Mouse (Mus musculus) neural tube, embryonic 12.5 days (tissue): ENCODE measurements around the gene Enpp5. TPM values are rescaled to one million over a fixed set of nuclear protein-coding genes. Genes with fewer than 3 reads are reported as not detected.

Experiments used
- ATAC-seq: fragments of 200-750 bp; cut with Nextera tagmentation; 2 replicates; pipeline ENCODE4 v1.8.0; 2017; ENCODE audit warnings: low read depth, mild to moderate bottlenecking, moderate TSS enrichment, moderate library complexity; ENCODE audit not compliant: low FRiP score
- H3K27ac ChIP-seq: fragments of 300-500 bp; sonication (generic); 2 replicates; pipeline ENCODE4 v1.5.1; 2016
- H3K27me3 ChIP-seq: fragments of 300-500 bp; sonication (generic); replicated peaks from 2 replicates; pipeline ENCODE4 v1.6.1; 2016; ENCODE audit warnings: mild to moderate bottlenecking
- H3K36me3 ChIP-seq: fragments of 300-500 bp; sonication (generic); 2 replicates; pipeline ENCODE4 v1.6.1; 2016; ENCODE audit warnings: mild to moderate bottlenecking
- H3K4me1 ChIP-seq: fragments of 300-500 bp; sonication (generic); 2 replicates; pipeline ENCODE4 v1.6.1; 2016
- H3K4me2 ChIP-seq: fragments of 300-500 bp; sonication (generic); replicated peaks from 2 replicates; pipeline ENCODE4 v1.6.1; 2016; ENCODE audit warnings: mild to moderate bottlenecking
- H3K4me3 ChIP-seq: fragments of 300-500 bp; sonication (generic); 2 replicates; pipeline ENCODE4 v1.5.1; 2016
- H3K9ac ChIP-seq: fragments of 300-500 bp; sonication (generic); 2 replicates; pipeline ENCODE4 v1.6.1; 2016; ENCODE audit warnings: mild to moderate bottlenecking
- H3K9me3 ChIP-seq: fragments of 300-500 bp; sonication (generic); 2 replicates; pipeline ENCODE4 v1.6.1; 2016; ENCODE audit warnings: mild to moderate bottlenecking
- WGBS: fragments of 180-500 bp; shearing (Covaris S2); methylation state at CpG from one replicate; pipeline ENCODE4 v1.1.7; 2016; 5-methylcytosine and 5-hydroxymethylcytosine counted together
- polyA plus RNA-seq: library from polyadenylated mRNA; unstranded; fragments of >200 nt; fragmentation: Nextera tagmentation; extraction: Ambion mirVana; gene quantifications from 2 replicates; pipeline ENCODE4 v1.2.1, GENCODE M21; 2016

Gene Enpp5
- 31.5 and 34.3 TPM in 2 replicates for polyA plus RNA-seq

DNA sequence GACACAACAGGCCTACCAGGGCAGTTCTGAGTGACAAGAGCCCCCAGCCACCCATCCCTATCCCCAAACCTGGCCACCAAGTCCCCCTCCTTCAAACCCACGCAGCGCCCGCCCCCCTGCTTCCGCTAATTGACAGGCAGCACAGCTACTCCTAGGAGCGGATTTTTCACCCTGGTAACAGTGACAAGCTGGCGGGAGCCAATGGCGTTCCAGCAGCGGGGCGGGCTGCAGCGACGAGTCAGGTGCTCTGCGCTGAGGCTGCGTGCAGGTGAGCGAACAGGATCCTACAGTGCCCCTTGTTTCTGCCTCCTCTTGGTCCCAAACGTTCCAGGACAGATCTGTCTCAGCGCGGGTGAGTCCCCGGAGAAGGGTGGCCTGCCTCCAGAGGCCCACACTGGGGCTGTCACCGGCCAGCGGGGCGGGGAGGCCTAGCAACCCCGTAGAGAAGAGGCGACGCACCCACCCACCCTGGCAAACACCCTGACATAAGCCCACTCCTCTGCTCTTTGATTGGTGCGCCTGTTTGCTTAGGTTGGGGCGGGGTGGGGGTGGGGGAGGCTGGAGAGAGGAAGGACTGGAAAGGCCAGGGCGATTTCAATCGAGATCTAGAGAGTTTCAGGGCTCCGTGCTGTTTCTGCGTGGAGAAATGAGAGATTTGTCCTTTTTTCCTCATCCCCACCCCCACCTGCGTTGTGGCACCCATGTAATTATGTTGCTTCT is at the start of gene Enpp5:
TSS of gene Enpp5 (plus strand) at position 183 of the 720 bp plus-strand sequence.
- Histone ChIP-seq H3K4me2 (peak within 1 kb of the TSS; percentile 86), H3K4me3 (peak within 1 kb of the TSS; percentile 64), H3K4me1 (no peaks in the 10 kb centered on the region), H3K27me3 (no peaks in the 10 kb centered on the region), H3K9ac (peak within 1 kb of the TSS; percentile 75), H3K27ac (peak within 1 kb of the TSS; percentile 29; the same call in 1 of the 2 replicates), H3K9me3 (no peaks in the 10 kb centered on the region), H3K36me3 (peaks cover 10% of the 10 kb centered on the region; the same call in 1 of the 2 replicates)
- 1% methylated on average over 31 of the region's 31 CpGs for WGBS
- ATAC-seq = peak; percentile 97

- Histone ChIP-seq H3K4me2 (no peak overlapping the region), H3K4me1 (peaks cover 9% of the 10 kb centered on the region), H3K27me3 (no peaks in the 10 kb centered on the region), H3K9me3 (no peaks in the 10 kb centered on the region), H3K36me3 (no peaks in the 10 kb centered on the region), H3K4me3 (no peak overlapping the region), H3K27ac (no peak overlapping the region), H3K9ac (no peak overlapping the region)
- WGBS = 70% methylated on average over 5 of the region's 5 CpGs
- ATAC-seq = no peak
These were observed 49.0 kb upstream of the Enpp5 start for GRCm38 (mm10) chr17:44029616-44030015.

- Histone ChIP-seq H3K27ac (no peak overlapping the region), H3K4me3 (no peak overlapping the region), H3K27me3 (no peaks in the 10 kb centered on the region), H3K4me1 (peaks cover 4% of the 10 kb centered on the region), H3K9me3 (no peaks in the 10 kb centered on the region), H3K4me2 (no peak overlapping the region), H3K36me3 (no peaks in the 10 kb centered on the region), H3K9ac (no peak overlapping the region)
- 57% methylated on average over 3 of the region's 3 CpGs for WGBS
- no peak for ATAC-seq
These were observed 47.6 kb upstream of the Enpp5 start for GRCm38 (mm10) chr17:44030776-44031587.

DNA sequence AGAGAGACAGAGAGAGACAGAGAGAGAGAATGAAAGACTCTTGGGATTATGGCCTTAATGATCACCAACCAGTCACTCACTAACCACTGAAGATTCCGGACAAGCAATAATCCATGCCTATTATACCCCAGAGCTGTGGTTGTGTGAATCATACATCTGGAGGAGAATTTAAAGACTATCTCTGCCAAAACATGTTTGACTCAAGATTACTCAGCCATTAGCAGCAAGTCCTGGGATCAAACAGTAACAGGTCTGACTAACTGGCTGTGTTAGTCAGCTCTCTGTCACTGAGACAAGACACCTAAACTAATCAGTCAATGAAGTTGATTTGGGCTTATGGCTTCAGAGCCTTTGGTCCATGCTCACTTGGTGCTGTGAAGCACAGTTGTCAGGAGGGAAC is 43.6 kb upstream of the Enpp5 start:
- Histone ChIP-seq H3K27me3 (no peaks in the 10 kb centered on the region), H3K4me2 (no peak overlapping the region), H3K4me1 (no peaks in the 10 kb centered on the region), H3K27ac (no peak overlapping the region), H3K9ac (no peak overlapping the region), H3K4me3 (no peak overlapping the region), H3K9me3 (no peaks in the 10 kb centered on the region), H3K36me3 (no peaks in the 10 kb centered on the region)
- ATAC-seq = no peak
- WGBS = 100% methylated on average over 1 of the region's 1 CpGs

- Histone ChIP-seq H3K4me2 (no peak overlapping the region), H3K9ac (no peak overlapping the region), H3K9me3 (no peaks in the 10 kb centered on the region), H3K27ac (no peak overlapping the region), H3K36me3 (no peaks in the 10 kb centered on the region), H3K4me1 (no peaks in the 10 kb centered on the region), H3K4me3 (no peak overlapping the region), H3K27me3 (no peaks in the 10 kb centered on the region)
- WGBS = 66% methylated on average over 9 of the region's 9 CpGs
- 0 out of 2 replicates have a peak, but pooled peaks have one; percentile 41 for ATAC-seq
These were observed 40.0 kb upstream of the Enpp5 start for GRCm38 (mm10) chr17:44038656-44039055.

- Histone ChIP-seq H3K36me3 (no peaks in the 10 kb centered on the region), H3K4me1 (no peaks in the 10 kb centered on the region), H3K27me3 (no peaks in the 10 kb centered on the region), H3K27ac (no peak overlapping the region), H3K9me3 (no peaks in the 10 kb centered on the region), H3K4me2 (no peak overlapping the region), H3K4me3 (no peak overlapping the region), H3K9ac (no peak overlapping the region)
- ATAC-seq = no peak
- WGBS = 92% methylated on average over 2 of the region's 2 CpGs
These were observed 38.2 kb upstream of the Enpp5 start for GRCm38 (mm10) chr17:44040449-44040848.

- ATAC-seq = no peak
- Histone ChIP-seq H3K4me1 (no peaks in the 10 kb centered on the region), H3K9ac (no peak overlapping the region), H3K4me2 (no peak overlapping the region), H3K36me3 (no peaks in the 10 kb centered on the region), H3K27me3 (no peaks in the 10 kb centered on the region), H3K27ac (no peak overlapping the region), H3K9me3 (no peaks in the 10 kb centered on the region), H3K4me3 (no peak overlapping the region)
- 82% methylated on average over 2 of the region's 2 CpGs for WGBS
These were observed 36.3 kb upstream of the Enpp5 start for GRCm38 (mm10) chr17:44042301-44042700.

DNA sequence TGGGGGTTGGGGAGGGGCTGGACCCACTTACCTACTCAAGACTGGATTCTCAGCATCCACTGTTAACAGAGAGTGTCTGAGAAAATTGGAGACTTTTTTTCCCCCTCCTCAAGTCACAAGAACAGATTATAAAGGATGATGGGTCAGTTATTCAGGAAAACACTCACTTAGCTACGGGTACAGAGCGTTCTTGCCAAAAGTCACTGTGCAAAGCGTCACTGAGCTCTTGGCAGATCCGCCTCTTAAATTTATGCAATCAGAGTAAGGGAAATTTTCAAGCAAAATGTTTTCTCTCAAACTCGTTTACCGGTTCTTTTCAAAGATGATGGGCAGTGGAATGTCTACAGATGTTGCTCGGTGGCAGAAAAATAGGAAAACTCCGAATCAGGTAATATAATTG is 35.8 kb upstream of the Enpp5 start:
- Histone ChIP-seq H3K9me3 (no peaks in the 10 kb centered on the region), H3K4me3 (no peak overlapping the region), H3K36me3 (no peaks in the 10 kb centered on the region), H3K9ac (no peak overlapping the region), H3K4me2 (no peak overlapping the region), H3K4me1 (no peaks in the 10 kb centered on the region), H3K27ac (no peak overlapping the region), H3K27me3 (no peaks in the 10 kb centered on the region)
- ATAC-seq = no peak
- 92% methylated on average over 8 of the region's 8 CpGs for WGBS

DNA sequence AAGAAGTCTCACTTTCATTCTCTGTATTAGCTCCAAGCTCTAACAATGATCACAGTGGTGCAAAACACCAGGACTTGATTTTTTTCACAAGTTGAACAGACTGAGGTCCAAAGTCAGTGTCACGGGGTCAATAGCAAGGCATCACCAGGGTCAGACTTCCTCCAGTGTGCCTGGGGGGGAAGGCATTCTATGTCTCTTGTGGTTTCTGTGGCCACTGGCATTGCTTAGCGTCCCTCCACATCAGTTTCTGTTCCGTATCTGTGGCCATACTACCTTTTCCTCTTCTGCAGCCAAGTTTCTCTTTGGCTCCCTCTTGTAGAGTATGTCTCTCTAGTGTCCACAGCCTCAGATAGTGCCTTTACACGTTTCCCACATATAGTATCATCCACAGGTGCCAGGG is 25.2 kb upstream of the Enpp5 start:
- no peak for ATAC-seq
- Histone ChIP-seq H3K27me3 (no peaks in the 10 kb centered on the region), H3K4me3 (no peak overlapping the region), H3K9ac (no peak overlapping the region), H3K36me3 (no peaks in the 10 kb centered on the region), H3K9me3 (no peaks in the 10 kb centered on the region), H3K4me1 (no peaks in the 10 kb centered on the region), H3K4me2 (no peak overlapping the region), H3K27ac (no peak overlapping the region)
- 73% methylated on average over 4 of the region's 4 CpGs for WGBS

- no peak overlapping the region for H3K9ac ChIP-seq
- no peaks in the 10 kb centered on the region for H3K9me3 ChIP-seq
- H3K27ac ChIP-seq = no peak overlapping the region
- no peaks in the 10 kb centered on the region for H3K27me3 ChIP-seq
- ATAC-seq = no peak
- 91% methylated on average over 1 of the region's 1 CpGs for WGBS
- H3K4me1 ChIP-seq = no peaks in the 10 kb centered on the region
- no peak overlapping the region for H3K4me2 ChIP-seq
- H3K4me3 ChIP-seq = no peak overlapping the region
- no peaks in the 10 kb centered on the region for H3K36me3 ChIP-seq
These were observed 21.5 kb upstream of the Enpp5 start for GRCm38 (mm10) chr17:44057123-44057522.

GRCm38 (mm10) chr17:44058145-44058544 is 20.5 kb upstream of the Enpp5 start:
- H3K4me1 ChIP-seq = no peaks in the 10 kb centered on the region
- H3K4me2 ChIP-seq = no peak overlapping the region
- H3K27ac ChIP-seq = no peak overlapping the region
- no peaks in the 10 kb centered on the region for H3K27me3 ChIP-seq
- H3K9me3 ChIP-seq = no peaks in the 10 kb centered on the region
- H3K36me3 ChIP-seq = no peaks in the 10 kb centered on the region
- ATAC-seq = no peak
- H3K9ac ChIP-seq = no peak overlapping the region
- H3K4me3 ChIP-seq = no peak overlapping the region

- no peak overlapping the region for H3K27ac ChIP-seq
- no peaks in the 10 kb centered on the region for H3K36me3 ChIP-seq
- H3K4me3 ChIP-seq = no peak overlapping the region
- WGBS = 97% methylated on average over 1 of the region's 1 CpGs
- no peak overlapping the region for H3K9ac ChIP-seq
- no peaks in the 10 kb centered on the region for H3K9me3 ChIP-seq
- no peak overlapping the region for H3K4me2 ChIP-seq
- H3K27me3 ChIP-seq = no peaks in the 10 kb centered on the region
- no peak for ATAC-seq
- H3K4me1 ChIP-seq = no peaks in the 10 kb centered on the region
These were observed 17.8 kb upstream of the Enpp5 start for GRCm38 (mm10) chr17:44060781-44061180.
